8 mouse cellular contexts compared by ENCODE assay signal in genomic region chrX:7765281-7765670, GRCm38 (mm10). TPM values are rescaled to one million over a fixed set of nuclear protein-coding genes. Genes with fewer than 3 reads are reported as not detected.
A peak's percentile ranks its signal among the peaks of the same experiment; 100 is the strongest.
DNase-seq lines count a peak whose midpoint lies in the region; ATAC-seq and TF ChIP-seq lines count a peak whose summit lies in the region.

No protein-coding gene starts in this region.

- H3K4me2 ChIP-seq in heart, embryonic 14.5 days (ENCODE audit: low read length): peak overlapping the region; percentile 73
- H3K4me2 ChIP-seq in liver, embryonic 15.5 days: peak overlapping the region; percentile 81

- peak overlapping the region; percentile 91 for H3K4me3 ChIP-seq in E14TG2a.4 (replicated peaks; ENCODE audit: low read length)
- peak overlapping the region; percentile 39 to 66 for H3K4me3 ChIP-seq in heart, embryonic 14.5 days (ENCODE audit: control insufficient read depth in 1 of 2, insufficient read depth in 1 of 2, low read depth in 1 of 2, low read length in 2 of 2)
- peak overlapping the region; percentile 72 for H3K4me3 ChIP-seq in liver, embryonic 15.5 days (replicated peaks)

- H3K27ac ChIP-seq in heart, embryonic 14.5 days (replicated peaks in 1 of 2; ENCODE audit: control insufficient read depth in 1 of 2, insufficient read depth in 1 of 2, low read depth in 2 of 2, low read length in 2 of 2): peak overlapping the region in 1 of 2 experiments; percentile 47; a peak in 2 of 4 replicates
- H3K27ac ChIP-seq in liver, embryonic 15.5 days (replicated peaks): 0 out of 2 replicates have a peak overlapping the region, but pooled peaks have one; percentile 51

- DNase-seq in adrenal gland, adult 2 months: peak; percentile 17
- no peak for DNase-seq in adrenal gland, postnatal 4 days (ENCODE audit: low spot score in 2 of 2)
- DNase-seq in right cerebral cortex, postnatal 25 days: no peak
- no peak for DNase-seq in thymus, postnatal 14 days
- DNase-seq in left cerebral cortex, postnatal 36 days (ENCODE audit: low spot score in 2 of 2): no peak

- peak overlapping the region; percentile 46 for H3K9ac ChIP-seq in heart, embryonic 14.5 days (ENCODE audit: low read length)
- no peak overlapping the region for H3K9ac ChIP-seq in liver, embryonic 15.5 days

- WGBS in heart, embryonic 14.5 days: 19% methylated on average over 13 of the region's 13 CpGs
- 24% methylated on average over 13 of the region's 13 CpGs for WGBS in liver, embryonic 15.5 days (ENCODE audit: insufficient replicate concordance)

- TF ChIP-seq CTCF in E14TG2a.4 (conservative IDR thresholded peaks at IDR 0.05; ENCODE audit: low read length): no peak

- H3K9me3 ChIP-seq in E14TG2a.4 (ENCODE audit: low read length): no peaks in the 10 kb centered on the region
- H3K9me3 ChIP-seq in heart, embryonic 14.5 days (ENCODE audit: control insufficient read depth, low read length): no peaks in the 10 kb centered on the region
- no peaks in the 10 kb centered on the region for H3K9me3 ChIP-seq in liver, embryonic 15.5 days (replicated peaks)

- intact Hi-C loops in left cerebral cortex, postnatal 36 days (cut with DNase I): no loop called here

- no peaks in the 10 kb centered on the region for H3K27me3 ChIP-seq in E14TG2a.4 (ENCODE audit: insufficient read depth, low read length)
- H3K27me3 ChIP-seq in heart, embryonic 14.5 days (ENCODE audit: control insufficient read depth, insufficient read depth, low read length): no peaks in the 10 kb centered on the region
- no peaks in the 10 kb centered on the region for H3K27me3 ChIP-seq in liver, embryonic 15.5 days

- H3K4me1 ChIP-seq in E14TG2a.4 (replicated peaks; ENCODE audit: low read depth, low read length): peaks cover 43% of the 10 kb centered on the region
- H3K4me1 ChIP-seq in heart, embryonic 14.5 days (ENCODE audit: control insufficient read depth in 2 of 2, insufficient read depth in 2 of 2, low read length in 2 of 2): peaks cover 2 to 20% of the 10 kb centered on the region in 2 experiments; a peak in 3 of 4 replicates
- peaks cover 55% of the 10 kb centered on the region for H3K4me1 ChIP-seq in liver, embryonic 15.5 days (replicated peaks)

- peaks cover 44% of the 10 kb centered on the region for H3K36me3 ChIP-seq in E14TG2a.4 (ENCODE audit: insufficient read depth, low read length)
- H3K36me3 ChIP-seq in heart, embryonic 14.5 days (ENCODE audit: control insufficient read depth, insufficient read depth, low read length): peaks cover 36% of the 10 kb centered on the region
- peaks cover 22% of the 10 kb centered on the region; the same call in 1 of the 2 replicates for H3K36me3 ChIP-seq in liver, embryonic 15.5 days (replicated peaks)

- no peak for ATAC-seq in heart, embryonic 14.5 days (ENCODE audit: insufficient number of reproducible peaks, insufficient read depth, low FRiP score, low read depth)
- ATAC-seq in liver, embryonic 15.5 days (ENCODE audit: insufficient read depth): no peak

RNA-seq across cellular contexts. Expression of gene Tfe3, which starts 2.9 kb away (rescaled TPM):
- 10 to 100 TPM; 45.4 to 59.2 TPM for total RNA-seq in adrenal gland, adult 2 months (2021)
- 40.7 and 41.3 TPM in 2 replicates for polyA plus RNA-seq in adrenal gland, adult 2 months (2012; rRNA removed)
- total RNA-seq in adrenal gland, postnatal 4 days (2021): 10 to 100 TPM; 39.9 to 41.0 TPM
- polyA plus RNA-seq in heart, embryonic 14.5 days (2014; fragmentation: Nextera tagmentation; extraction: Ambion mirVana): 13.1 and 14.5 TPM in 2 replicates
- polyA plus RNA-seq in liver, embryonic 15.5 days (2015; fragmentation: Nextera tagmentation; extraction: Ambion mirVana): 9.2 and 11.8 TPM in 2 replicates
- total RNA-seq in left cerebral cortex, postnatal 36 days (2021): 10 to 100 TPM; 32.5 to 33.8 TPM

RNA-seq across cellular contexts. Expression of gene Ccdc120, which starts 14.6 kb away (rescaled TPM):
- total RNA-seq in adrenal gland, adult 2 months (2021): 1 to 10 TPM; 2.9 to 3.7 TPM
- 11.6 and 12.8 TPM in 2 replicates for polyA plus RNA-seq in adrenal gland, adult 2 months (2012; rRNA removed)
- total RNA-seq in adrenal gland, postnatal 4 days (2021): 10 to 100 TPM in 1 of 2 experiments, 1 to 10 TPM in 1; 9.0 to 10.8 TPM
- polyA plus RNA-seq in heart, embryonic 14.5 days (2014; fragmentation: Nextera tagmentation; extraction: Ambion mirVana): 4.7 and 5.9 TPM in 2 replicates
- polyA plus RNA-seq in liver, embryonic 15.5 days (2015; fragmentation: Nextera tagmentation; extraction: Ambion mirVana): 0.92 and 1.5 TPM in 2 replicates
- 10 to 100 TPM; 22.8 to 24.8 TPM for total RNA-seq in left cerebral cortex, postnatal 36 days (2021)

RNA-seq across cellular contexts. Expression of gene Gripap1, which starts 24.3 kb away (rescaled TPM):
- 10 to 100 TPM; 44.7 to 47.8 TPM for total RNA-seq in adrenal gland, adult 2 months (2021)
- polyA plus RNA-seq in adrenal gland, adult 2 months (2012; rRNA removed): 18.3 and 19.5 TPM in 2 replicates
- 10 to 100 TPM; 52.0 to 64.8 TPM for total RNA-seq in adrenal gland, postnatal 4 days (2021)
- 25.0 and 26.6 TPM in 2 replicates for polyA plus RNA-seq in heart, embryonic 14.5 days (2014; fragmentation: Nextera tagmentation; extraction: Ambion mirVana)
- 25.5 and 27.4 TPM in 2 replicates for polyA plus RNA-seq in liver, embryonic 15.5 days (2015; fragmentation: Nextera tagmentation; extraction: Ambion mirVana)
- 100 to 1,000 TPM in 1 of 2 experiments, 10 to 100 TPM in 1; 90.3 to 118 TPM for total RNA-seq in left cerebral cortex, postnatal 36 days (2021)

RNA-seq across cellular contexts. Expression of gene Praf2, which starts 37.0 kb away (rescaled TPM):
- 10 to 100 TPM; 12.9 to 17.9 TPM for total RNA-seq in adrenal gland, adult 2 months (2021)
- polyA plus RNA-seq in adrenal gland, adult 2 months (2012; rRNA removed): 37.3 and 55.0 TPM in 2 replicates
- total RNA-seq in adrenal gland, postnatal 4 days (2021): 10 to 100 TPM; 15.5 to 16.0 TPM
- polyA plus RNA-seq in heart, embryonic 14.5 days (2014; fragmentation: Nextera tagmentation; extraction: Ambion mirVana): 36.3 and 40.8 TPM in 2 replicates
- 5.6 and 5.8 TPM in 2 replicates for polyA plus RNA-seq in liver, embryonic 15.5 days (2015; fragmentation: Nextera tagmentation; extraction: Ambion mirVana)
- total RNA-seq in left cerebral cortex, postnatal 36 days (2021): 100 to 1,000 TPM in 1 of 2 experiments, 10 to 100 TPM in 1; 91.1 to 103 TPM

RNA-seq across cellular contexts. Expression of gene Gm45208, which starts 43.2 kb away (rescaled TPM):
- total RNA-seq in adrenal gland, adult 2 months (2021): not detected
- polyA plus RNA-seq in adrenal gland, adult 2 months (2012; rRNA removed): 1.1 and 6.2 TPM in 2 replicates
- 1 to 10 TPM in 1 of 2 experiments, not detected in 1; 1.4 TPM for total RNA-seq in adrenal gland, postnatal 4 days (2021)
- not detected in 2 replicates for polyA plus RNA-seq in heart, embryonic 14.5 days (2014; fragmentation: Nextera tagmentation; extraction: Ambion mirVana)
- polyA plus RNA-seq in liver, embryonic 15.5 days (2015; fragmentation: Nextera tagmentation; extraction: Ambion mirVana): 0.31 TPM in 1 of 2 replicates, not detected in the other
- total RNA-seq in left cerebral cortex, postnatal 36 days (2021): not detected
